Mouse (Mus musculus) liver (tissue): ENCODE measurements around the gene Lsamp.
"Not testable (repeated sequence)": the region's sequence is repeated elsewhere in the genome, so short reads cannot be mapped to it uniquely, and the experiment has no call there.

Experiments used
- DNase-seq: peaks from one replicate; pipeline ENCODE4 v3.0.0-alpha.2; 2020; ENCODE audit warnings: mixed read lengths

The Lsamp gene

GRCm38 (mm10) chr16:40504262-40504960 lies 520.2 kb downstream of the Lsamp start:
- DNase-seq = no peak

- no peak for DNase-seq
These were observed 525.2 kb downstream of the Lsamp start for GRCm38 (mm10) chr16:40509146-40510030.

GRCm38 (mm10) chr16:40536754-40537153 lies 552.6 kb downstream of the Lsamp start:
- DNase-seq = no peak

- DNase-seq = no peak
These were observed 565.5 kb downstream of the Lsamp start for GRCm38 (mm10) chr16:40549663-40550062.

GRCm38 (mm10) chr16:40555608-40556007 lies 571.4 kb downstream of the Lsamp start:
- no peak for DNase-seq

- DNase-seq = no peak
These were observed 573.6 kb downstream of the Lsamp start for GRCm38 (mm10) chr16:40557680-40558249.

- DNase-seq = no peak
These were observed 583.3 kb downstream of the Lsamp start for GRCm38 (mm10) chr16:40567431-40567941.

- no peak for DNase-seq
These were observed 588.1 kb downstream of the Lsamp start for GRCm38 (mm10) chr16:40572085-40572745.

- no peak for DNase-seq
These were observed 597.9 kb downstream of the Lsamp start for GRCm38 (mm10) chr16:40582076-40582475.

- DNase-seq = no peak
These were observed 609.0 kb downstream of the Lsamp start for GRCm38 (mm10) chr16:40593161-40593560.

GRCm38 (mm10) chr16:40601431-40602387 lies 617.5 kb downstream of the Lsamp start:
- no peak for DNase-seq

- no peak for DNase-seq
These were observed 623.3 kb downstream of the Lsamp start for GRCm38 (mm10) chr16:40607509-40607908.

- DNase-seq = not testable (repeated sequence)
These were observed 632.5 kb downstream of the Lsamp start for GRCm38 (mm10) chr16:40616697-40617096.

- DNase-seq = not testable (repeated sequence)
These were observed 636.9 kb downstream of the Lsamp start for GRCm38 (mm10) chr16:40621086-40621485.

GRCm38 (mm10) chr16:40627159-40627558 lies 643.0 kb downstream of the Lsamp start:
- no peak for DNase-seq

- DNase-seq = no peak
These were observed 655.6 kb downstream of the Lsamp start for GRCm38 (mm10) chr16:40639621-40640371.

- no peak for DNase-seq
These were observed 668.6 kb downstream of the Lsamp start for GRCm38 (mm10) chr16:40652800-40653199.

GRCm38 (mm10) chr16:40653508-40653907 lies 669.3 kb downstream of the Lsamp start:
- no peak for DNase-seq

- no peak for DNase-seq
These were observed 672.2 kb downstream of the Lsamp start for GRCm38 (mm10) chr16:40656347-40656746.

GRCm38 (mm10) chr16:40656871-40657270 lies 672.7 kb downstream of the Lsamp start:
- DNase-seq = no peak

GRCm38 (mm10) chr16:40685531-40685930 lies 701.4 kb downstream of the Lsamp start:
- no peak for DNase-seq
